Mouse (Mus musculus) A20 (cell line): ENCODE results near the gene Gpr65.
"Not testable (repeated sequence)": the region's sequence is repeated elsewhere in the genome, so short reads cannot be mapped to it uniquely, and the experiment has no call there.

Source experiments
- DNase-seq: peaks from one replicate; pipeline ENCODE4 v3.0.0-alpha.2; 2011; ENCODE audit warnings: low read depth, low spot score

Gene Gpr65

DNA sequence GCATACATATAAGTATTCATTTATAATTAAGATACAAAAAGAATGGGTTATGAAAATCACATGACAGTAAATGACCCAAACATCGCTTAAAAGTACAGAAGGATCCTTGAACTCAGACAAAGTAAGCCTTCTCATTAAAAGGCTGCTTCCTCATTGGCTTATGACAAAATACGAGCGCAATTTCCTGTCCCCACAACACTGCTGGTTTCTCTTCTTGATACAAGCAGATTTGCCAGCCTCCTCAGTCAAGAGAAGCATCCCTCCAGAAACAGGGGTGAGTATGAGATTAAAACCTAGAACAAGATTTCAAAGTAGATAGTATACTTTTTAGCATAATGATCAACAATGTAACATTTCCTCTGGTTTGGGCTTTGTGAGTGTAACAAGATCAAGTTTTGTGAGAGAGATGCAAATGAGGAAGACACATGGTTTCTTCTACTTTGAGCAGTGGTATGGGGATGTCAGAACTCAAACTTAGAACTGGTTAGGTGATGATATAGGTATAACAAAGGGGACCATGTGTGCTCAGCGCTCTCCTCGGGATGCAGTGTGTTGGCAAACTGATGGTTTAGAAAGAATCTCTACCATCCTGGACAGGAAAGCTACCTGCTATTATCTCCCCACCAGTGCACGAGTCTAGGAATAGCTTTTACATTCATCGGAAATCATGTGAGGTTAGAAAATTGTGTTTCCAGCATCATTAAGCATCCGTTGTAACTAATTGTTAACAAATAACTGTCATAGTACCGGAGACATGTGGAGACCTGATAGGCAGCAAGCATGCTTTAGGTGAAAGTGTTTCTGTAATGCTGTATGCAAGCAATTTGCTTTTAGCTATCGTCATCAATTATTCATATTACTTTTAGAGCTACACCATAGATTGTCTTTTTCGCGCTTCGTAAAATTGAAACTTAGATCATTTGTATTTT lies at the start of gene Gpr65:
Gene Gpr65, plus strand, starts transcription at position 195 of the 929 bp plus-strand sequence.
- DNase-seq: peak; percentile 79

DNA sequence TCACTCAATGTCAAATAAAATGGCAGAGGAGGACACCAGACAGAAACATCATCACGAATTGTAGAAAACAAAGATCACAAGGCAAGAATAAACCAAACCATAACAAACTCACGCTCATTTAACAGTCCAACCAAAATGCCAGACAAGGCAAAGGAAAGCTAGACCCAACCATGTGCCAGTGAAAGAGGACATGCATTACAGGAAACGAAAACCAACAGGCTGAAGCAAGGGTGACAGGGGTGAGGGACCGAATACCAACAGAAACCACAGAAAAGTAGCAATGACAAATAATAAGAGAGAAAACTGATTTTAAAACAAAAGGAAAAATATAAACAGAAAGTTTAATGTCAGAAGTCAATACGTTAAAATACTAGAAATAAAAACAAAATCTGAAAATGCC lies 45.1 kb upstream of the Gpr65 start:
- DNase-seq: no peak

DNA sequence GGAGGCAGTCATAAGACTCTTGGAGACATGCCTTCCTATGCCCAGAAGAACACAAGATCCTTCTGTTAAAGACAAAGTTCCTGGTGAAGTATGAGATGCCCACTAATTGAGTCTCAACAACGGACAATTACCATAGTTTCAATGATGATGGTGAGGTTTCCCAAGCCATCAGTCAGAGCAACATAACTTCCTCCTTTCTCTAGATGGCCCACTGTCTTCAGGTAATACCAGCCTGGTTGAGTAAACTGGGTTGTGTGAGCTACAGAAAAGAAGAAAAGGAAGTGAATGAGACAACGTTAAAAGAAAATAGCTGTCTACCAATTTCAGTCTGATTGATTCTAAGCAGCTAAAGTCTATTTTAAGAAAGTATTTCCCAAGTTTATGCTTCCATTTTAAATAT lies 41.4 kb upstream of the Gpr65 start:
- no peak for DNase-seq

DNA sequence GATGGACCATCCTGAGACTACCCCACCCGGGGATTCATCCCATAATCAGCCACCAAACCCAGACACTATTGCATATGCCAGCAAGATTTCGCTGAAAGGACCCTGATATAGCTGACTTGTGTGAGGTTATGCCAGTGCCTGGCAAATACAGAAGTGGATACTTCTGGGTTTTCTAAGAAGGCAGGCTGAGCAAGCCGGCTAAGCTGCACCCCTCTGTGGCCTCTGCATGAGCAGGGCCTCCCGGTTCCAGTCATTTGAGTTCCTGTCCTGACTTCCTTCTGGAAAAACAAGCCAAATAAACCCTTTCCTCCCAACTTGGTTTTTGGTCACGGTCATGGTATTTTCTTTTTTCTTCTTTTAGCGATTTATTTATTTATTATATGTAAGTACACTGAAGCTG lies 30.0 kb upstream of the Gpr65 start:
- not testable (repeated sequence) for DNase-seq

DNA sequence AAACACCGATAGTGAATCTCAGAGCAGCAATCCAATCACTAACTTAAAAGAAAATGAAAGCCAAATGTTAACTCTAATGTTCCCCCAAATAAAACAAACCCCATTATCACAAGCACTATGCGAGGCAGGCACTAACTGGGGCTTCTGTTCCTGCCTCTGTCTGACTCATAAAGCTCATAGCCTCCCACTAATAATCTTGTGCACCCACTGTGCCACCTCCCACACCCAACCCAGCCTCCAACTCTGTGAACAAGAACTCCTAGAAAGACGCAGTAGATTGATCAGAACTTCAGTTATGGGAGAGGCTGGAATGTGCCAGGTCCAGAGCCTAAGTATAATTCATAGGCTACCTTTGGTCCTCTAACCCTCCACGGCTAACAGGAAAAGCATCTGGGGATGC lies 24.3 kb upstream of the Gpr65 start:
- DNase-seq: no peak

DNA sequence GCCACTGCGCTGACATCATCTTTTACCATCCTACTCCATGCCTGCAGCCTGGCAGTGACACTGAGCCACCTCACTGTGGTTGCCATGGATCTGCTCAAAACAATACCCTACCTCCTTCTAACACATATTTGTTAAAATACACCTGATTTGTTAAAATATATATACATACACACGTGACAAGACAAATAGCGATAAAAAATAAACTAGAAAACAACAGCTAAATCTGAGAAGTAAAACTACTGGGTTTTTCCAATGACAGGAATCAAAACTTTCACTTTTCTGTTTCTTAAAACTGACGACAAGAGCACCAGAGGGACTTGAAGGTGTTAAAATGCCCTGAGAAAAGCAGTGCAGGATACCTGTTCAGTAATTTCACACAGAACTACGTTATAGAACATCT lies 23.6 kb upstream of the Gpr65 start:
- DNase-seq: peak; percentile 59

DNA sequence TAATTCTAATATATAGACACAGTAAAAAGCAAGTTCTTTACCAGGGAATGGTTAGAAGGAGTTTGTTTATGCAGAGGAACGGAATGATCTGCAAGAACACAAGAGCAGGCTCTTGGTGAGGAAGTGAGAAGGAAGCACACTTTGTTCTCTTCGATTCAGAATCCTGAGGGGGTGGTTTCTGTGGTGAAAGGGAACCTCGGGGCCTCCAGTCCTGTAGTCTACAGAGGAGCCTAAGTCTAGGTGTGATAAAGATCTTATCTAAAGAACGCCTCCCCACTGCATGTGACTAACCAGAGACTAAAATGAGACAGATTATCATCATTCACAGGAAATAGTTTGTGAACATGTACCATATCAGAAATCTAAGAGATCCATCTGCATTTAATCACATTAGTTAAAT lies 21.6 kb upstream of the Gpr65 start:
- no peak for DNase-seq

DNA sequence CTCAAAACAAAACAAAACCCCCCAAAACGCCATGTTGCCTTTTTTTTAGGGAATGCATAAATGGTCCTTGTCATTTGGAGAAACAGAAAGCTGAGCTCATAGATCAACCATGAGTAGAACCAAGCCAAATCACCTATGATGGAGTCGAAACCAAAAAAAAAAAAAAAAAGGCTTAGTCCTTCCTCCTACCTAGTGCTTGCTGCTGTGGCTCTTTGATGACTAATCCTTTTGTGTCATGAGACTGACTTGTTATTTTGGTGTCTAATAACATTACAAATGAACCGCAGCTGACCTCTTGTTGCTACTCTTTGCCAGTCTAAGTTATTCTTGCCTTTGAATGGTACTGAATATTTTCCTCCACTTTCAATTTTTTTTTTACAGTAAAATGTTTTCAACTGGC lies 18.8 kb upstream of the Gpr65 start:
- DNase-seq: peak; percentile 54

DNA sequence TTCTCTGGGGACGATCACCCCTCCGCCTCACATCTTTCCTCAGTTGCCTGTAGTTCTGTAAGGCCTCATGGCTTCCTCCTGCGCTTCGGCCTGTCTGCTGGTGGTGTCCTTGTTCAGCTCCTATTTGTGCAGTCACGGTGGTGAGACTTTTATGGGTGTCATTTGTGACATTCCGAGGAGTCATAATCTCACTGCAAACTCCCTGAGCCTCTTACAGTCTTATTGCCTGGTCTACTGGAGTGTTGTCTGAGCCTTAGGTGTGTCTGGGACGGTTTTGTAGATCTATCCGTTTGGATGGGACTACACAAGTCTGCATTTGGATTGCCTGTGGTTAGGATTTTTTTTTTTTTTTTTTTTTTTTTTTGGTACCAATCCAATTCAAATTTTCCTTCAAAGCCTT lies 18.1 kb upstream of the Gpr65 start:
- no peak for DNase-seq

DNA sequence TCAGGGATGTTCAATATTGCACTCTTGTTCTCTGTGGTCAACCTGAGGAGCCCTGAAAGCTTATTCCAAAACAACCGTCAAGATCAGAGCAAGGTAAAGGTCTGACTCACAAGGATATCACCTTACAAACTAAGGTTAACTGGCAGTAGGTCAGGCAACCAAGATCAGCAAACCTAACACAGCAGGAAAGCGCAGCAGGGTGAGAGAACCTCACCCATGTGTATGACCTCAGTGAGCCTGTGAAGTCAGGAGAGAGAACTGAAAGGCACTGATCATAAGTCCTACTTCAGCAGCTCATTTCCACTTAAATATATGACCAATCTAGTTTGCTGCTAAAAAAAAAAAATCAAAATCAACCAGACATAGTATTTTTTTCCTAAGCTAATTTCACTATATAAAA lies 16.0 kb upstream of the Gpr65 start:
- no peak for DNase-seq

DNA sequence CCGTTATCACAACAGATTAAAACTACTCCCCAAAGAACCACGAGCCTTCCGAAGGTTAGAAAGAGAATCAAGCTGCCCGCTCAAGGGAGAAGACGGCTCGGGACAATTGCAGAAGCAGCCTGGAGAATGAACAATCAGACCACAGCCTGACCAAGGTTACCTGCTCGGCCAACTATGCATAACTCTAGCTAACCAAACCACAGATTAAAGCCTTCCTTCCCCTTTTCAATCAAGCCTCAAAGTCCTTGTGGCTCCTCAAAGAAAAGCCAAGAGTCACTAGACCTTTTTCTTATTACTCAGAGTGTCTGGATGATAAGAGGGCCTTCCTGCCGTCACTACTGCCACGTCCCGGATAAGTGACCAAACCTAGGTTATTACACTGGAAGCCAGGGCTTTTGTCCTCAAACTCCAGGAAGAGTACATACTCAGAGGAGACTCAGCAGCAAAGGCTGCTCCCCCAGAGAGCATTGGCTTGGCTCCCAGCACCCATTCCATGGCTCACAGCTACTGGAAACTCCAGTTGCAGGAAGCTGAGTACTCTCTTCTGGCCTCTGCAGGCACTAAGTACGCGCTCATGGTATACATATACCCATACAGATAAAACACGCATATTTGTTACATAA lies 13.0 kb upstream of the Gpr65 start:
- DNase-seq: no peak

DNA sequence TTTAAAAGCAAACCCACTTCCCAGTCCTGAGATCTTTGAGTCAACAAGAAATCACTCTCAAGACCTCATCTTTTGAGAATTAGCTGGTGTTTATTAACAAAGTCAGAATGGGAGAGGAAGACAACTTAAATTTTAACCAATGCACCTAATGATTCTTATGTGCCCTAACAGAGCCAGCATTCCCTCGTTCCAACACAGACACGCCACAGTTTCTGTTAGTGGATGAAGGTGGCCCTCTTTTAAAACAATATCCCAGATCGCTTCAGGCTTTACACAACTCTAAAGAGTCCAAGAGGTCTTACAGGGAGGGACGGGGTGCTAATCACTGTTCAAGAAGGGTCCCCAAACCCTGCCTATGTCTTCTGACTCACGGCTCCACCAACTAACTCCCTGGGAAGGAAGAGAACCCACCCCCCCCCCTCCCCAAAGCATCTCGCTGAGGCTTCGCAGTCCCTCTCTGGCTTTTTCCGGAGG lies 10.0 kb upstream of the Gpr65 start:
- no peak for DNase-seq

DNA sequence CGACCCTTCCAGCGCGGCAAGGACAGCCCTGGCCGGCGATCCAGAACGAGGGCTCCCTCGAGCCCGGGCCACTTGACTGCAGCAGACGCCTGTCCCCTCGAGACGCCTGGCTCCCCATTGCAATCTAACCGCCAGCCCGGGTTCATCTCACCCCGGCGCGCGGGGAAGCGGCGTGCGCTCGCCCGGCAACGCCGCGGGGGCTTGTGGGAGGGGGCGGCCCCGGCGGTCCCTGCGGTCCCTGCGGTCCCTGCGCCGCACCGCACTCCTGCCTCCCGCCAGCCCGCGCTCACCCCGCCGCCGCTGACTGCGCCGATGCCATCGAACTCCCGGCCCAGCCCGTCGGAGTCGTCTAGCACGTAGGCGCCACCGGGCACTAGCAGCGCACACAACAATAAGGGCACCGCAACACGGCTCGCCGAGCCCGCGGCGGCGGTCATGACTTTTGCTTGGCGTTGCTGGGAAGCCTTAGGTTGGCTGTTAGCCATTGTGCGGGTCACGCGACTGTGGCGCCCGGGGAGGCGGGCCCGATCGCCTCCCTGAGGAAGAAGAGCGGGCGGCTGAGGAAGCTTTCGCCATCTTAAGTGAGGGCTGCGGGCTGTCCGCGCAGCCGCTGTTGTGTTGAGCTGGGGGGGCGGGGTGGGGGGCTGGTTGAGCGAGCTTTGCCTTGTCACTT lies 9.5 kb upstream of the Gpr65 start, which contains the start of gene Galc:
Gene Galc, minus strand, starts transcription at position 615 of the 673 bp plus-strand sequence.
- peak; percentile 91 for DNase-seq

DNA sequence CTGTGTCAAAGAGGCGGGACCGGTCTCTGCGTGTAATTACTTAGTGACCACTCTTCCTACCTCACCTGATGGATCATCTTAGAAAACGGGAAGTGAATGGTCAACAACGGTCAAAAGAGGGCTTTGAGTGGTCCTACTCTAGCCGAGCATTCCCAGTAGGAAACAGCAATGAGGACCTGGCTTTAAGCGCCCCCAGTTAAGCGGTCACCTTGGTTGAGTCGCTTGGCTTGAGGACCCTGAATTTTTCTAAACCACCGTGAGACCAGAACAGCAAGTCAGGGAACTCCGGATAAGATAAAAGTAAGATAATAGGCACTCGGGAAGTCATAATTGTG lies 8.9 kb upstream of the Gpr65 start:
- DNase-seq: no peak

DNA sequence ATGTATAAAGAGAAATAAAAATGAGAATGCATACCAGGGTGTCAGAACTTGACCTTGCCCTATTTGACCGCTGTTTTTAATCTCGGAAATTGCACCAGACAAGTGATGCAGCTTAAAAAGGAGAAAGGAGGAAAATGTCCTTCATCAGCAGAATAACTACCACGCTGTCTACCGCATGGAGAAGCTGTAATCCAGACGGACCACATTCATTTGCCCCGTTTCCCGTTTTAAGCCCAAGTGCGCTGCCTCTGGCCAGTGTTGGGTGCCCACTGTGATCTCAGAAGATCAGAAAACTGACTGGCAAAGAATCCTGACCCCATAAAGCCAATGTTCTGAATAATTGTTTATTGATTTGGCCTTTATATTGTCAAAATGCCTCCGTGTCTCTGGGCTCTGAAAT lies 2.7 kb upstream of the Gpr65 start:
- no peak for DNase-seq

DNA sequence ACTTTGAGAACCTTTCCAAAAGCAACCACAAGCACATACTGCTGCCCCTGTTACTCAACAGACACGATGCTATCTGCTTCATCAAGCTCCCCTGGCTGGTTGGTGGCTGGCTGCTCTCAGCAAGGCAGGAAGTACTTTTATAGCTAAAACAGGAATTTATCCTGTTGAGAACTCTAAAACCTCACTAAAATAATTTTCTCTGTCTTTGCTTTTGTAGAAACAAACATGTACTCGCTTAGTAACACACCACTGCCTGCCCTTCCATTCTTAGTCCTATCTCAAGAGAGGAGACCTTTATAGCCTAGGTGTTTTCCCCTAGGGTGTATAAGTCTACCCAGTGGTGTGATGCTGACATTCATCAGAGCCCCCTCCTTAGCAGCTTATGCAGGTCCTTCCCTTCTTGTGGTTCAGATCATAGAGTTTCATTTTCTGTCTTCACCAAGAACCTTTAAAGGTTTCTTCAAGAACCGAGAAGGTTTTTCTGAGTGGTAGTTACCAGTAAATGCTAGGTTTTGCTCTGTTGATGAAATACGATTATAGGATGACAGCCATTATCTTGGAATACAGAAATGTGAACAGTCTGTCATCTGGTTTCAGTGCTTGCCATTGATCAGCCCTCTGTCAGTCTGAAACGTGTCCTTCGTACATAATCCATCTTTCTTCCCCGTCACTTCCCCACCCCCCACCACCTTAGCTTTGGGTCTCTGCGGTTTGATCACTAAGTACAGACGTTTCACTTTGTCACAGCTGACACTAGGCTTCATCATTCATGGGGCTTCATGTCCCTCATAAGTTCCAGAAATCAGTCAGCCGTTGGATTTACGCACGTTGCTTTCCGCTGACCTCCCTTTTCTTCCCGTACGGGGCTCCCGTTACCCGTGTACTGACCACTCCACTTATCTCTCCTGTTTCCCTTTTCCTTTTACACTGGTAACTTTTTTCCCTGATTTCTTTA lies 1.6 kb downstream of the Gpr65 start:
- peak; percentile 77 for DNase-seq

DNA sequence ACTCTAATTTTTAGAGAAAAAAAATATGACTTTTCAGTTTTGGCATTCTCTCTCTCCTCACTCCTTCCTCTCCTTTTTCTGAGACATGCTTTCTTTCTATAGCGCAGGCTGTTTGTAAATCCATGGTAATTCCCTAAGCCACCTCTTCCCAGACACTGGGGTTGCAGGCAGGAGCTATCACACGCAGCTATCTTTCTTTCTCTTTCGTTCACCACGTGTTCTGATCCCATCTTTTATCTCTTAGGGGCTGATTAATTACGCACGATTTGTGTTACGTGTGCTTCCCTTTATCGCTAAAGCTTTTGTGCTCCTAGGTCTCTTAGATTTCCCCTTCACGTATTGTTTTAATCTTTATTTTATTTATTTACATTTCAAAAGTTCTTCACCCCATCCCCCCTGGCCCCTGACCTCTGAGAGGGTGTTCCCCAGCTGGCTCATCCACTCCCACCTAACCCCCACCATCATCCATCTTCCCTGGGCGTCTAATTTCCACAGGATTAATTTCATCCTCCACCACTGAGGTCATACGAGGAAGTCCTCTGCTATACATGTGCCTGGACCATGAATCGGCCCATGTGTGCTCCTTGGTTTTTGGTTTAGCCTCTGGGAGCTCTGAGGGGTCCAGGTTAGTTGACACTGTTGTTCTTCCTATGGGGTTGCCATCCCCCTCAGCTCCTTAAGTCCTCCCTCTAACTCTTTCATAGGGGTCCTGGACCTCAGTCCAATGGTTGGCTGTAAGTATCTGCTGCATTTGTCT lies 2.6 kb downstream of the Gpr65 start:
- DNase-seq: no peak

DNA sequence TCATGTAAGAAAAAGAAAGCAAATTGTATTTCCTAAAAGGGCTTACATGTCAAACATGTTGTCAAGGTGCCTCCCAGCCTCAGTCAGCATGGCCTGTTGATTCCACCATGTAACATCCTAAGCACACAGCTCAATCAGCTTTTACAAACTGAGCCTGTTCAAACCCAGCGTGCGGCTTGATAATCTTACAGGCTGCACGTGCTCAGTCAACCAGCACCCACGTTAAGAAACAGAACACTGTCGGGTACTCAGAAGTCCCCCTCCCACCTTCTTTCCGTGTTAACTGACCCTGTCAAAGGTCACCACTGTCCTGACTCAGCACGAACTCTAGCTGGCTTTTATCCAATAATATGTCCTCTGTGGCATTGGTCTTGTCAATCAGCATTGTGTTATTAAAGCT lies 4.0 kb downstream of the Gpr65 start:
- DNase-seq: no peak

DNA sequence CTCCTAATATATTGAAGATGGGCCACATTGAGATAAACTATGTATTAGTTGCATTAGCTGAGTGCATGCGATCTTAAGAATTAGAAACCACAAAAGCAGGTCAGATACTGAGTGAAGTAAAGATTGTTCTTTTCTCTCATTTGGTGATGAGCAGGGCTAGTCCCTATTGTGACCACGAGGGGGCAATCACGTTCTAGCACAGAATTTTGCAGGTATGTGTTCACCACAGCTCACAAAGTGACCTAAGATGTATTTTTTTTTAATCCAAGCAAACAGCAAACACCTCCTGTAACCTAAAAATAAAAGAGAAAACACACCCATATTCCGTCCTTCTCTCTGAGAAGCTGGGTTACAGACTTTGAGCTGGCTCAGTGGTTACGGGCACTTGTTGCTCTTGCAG lies 12.1 kb downstream of the Gpr65 start:
- peak; percentile 85 for DNase-seq

DNA sequence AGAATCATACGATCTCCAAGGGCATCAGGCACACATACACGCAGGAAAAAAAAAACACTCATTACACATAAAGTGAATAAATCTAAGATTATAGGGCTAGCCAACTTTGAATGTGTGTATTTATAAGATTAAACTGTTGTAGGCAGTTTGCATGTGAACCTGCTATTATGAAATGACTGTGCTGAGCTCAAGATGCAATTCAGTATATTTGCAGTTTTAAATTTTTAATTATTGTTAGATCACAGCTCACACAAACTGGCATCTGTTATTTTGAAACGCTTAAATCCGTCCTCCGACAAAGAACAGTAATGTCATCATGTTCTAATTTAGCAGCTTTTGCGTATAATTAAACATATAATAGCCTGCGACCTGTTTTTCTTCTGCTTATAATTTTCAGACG lies 12.6 kb downstream of the Gpr65 start:
- DNase-seq: peak; percentile 70
